Mouse (Mus musculus) E14TG2a.4 (cell line): ENCODE measurements around the gene Slc38a6.

Experiments
- CTCF ChIP-seq: conservative IDR thresholded peaks from 2 replicates; pipeline ENCODE4 v1.5.1; 2014; ENCODE audit warnings: low read length
- NANOG ChIP-seq: IDR thresholded peaks from 2 replicates; pipeline ENCODE4 v1.6.1; 2014; ENCODE audit warnings: borderline replicate concordance, low read length, mixed read lengths

- TF ChIP-seq CTCF, result no peak
- no peak for TF ChIP-seq NANOG
These were observed 21.2 kb downstream of the Slc38a6 start for GRCm38 (mm10) chr12:73307750-73308149.
